Mouse (Mus musculus) testis, adult 2 months (tissue): Measurements from ENCODE around the gene Cbx8.

Experiments used
- CTCF ChIP-seq: fragments of 200-500 bp; IDR thresholded peaks from 2 replicates; pipeline ENCODE4 v1.5.1; 2012; ENCODE audit warnings: low read depth, mild to moderate bottlenecking, inconsistent platforms, low read length, moderate library complexity; ENCODE audit not compliant: control insufficient read depth, insufficient read depth, insufficient replicate concordance
- POLR2A ChIP-seq: fragments of 200-500 bp; IDR thresholded peaks from 2 replicates; pipeline ENCODE4 v1.6.1; 2012; ENCODE audit warnings: low read depth, mild to moderate bottlenecking, inconsistent platforms, low read length, moderate library complexity; ENCODE audit not compliant: control insufficient read depth

GRCm38 (mm10) chr11:119077755-119078154, 37.0 kb upstream of the Cbx8 start:
- no peak for TF ChIP-seq CTCF
- TF ChIP-seq POLR2A = no peak
